Mouse (Mus musculus) cerebellum, adult 8-10 months (tissue): ENCODE data around the gene Polr2l.
A peak's percentile ranks its signal among the peaks of the same experiment; 100 is the strongest.
"Not testable (repeated sequence)": the region's sequence is repeated elsewhere in the genome, so short reads cannot be mapped to it uniquely, and the experiment has no call there.

Experiments used
- DNase-seq: peaks from one replicate; pipeline ENCODE4 v3.0.0; 2022

Gene Polr2l

GRCm38 (mm10) chr7:141446374-141446773 lies 28.6 kb downstream of the Polr2l start:
- DNase-seq = not testable (repeated sequence)

GRCm38 (mm10) chr7:141443828-141444237 lies 31.1 kb downstream of the Polr2l start, which contains the start of gene Pidd1:
TSS of gene Pidd1 (minus strand) at chr7:141444025.
- no peak for DNase-seq

GRCm38 (mm10) chr7:141443081-141443821 lies 31.7 kb downstream of the Polr2l start:
- peak; percentile 38 for DNase-seq

- no peak for DNase-seq
Observed at GRCm38 (mm10) chr7:141442199-141442598, 32.7 kb downstream of the Polr2l start.

- DNase-seq = peak; percentile 33
Observed at GRCm38 (mm10) chr7:141441460-141441859, 33.5 kb downstream of the Polr2l start.

GRCm38 (mm10) chr7:141440613-141441012 lies 34.3 kb downstream of the Polr2l start:
- peak; percentile 75 for DNase-seq

- DNase-seq = peak; percentile 45
Observed at GRCm38 (mm10) chr7:141439811-141440210, 35.1 kb downstream of the Polr2l start.

GRCm38 (mm10) chr7:141439140-141439679 lies 35.7 kb downstream of the Polr2l start:
- DNase-seq = peak; percentile 38

- DNase-seq = peak; percentile 84
Observed at GRCm38 (mm10) chr7:141438201-141438968, 36.5 kb downstream of the Polr2l start.

- DNase-seq = peak; percentile 84
Observed at GRCm38 (mm10) chr7:141437178-141438120, 37.5 kb downstream of the Polr2l start, which contains the start of gene Slc25a22. TSS of gene Slc25a22 (minus strand) at chr7:141437892.

GRCm38 (mm10) chr7:141436523-141436892 lies 38.4 kb downstream of the Polr2l start:
- DNase-seq = peak; percentile 36

- DNase-seq = peak; percentile 30
Observed at GRCm38 (mm10) chr7:141435856-141436522, 38.9 kb downstream of the Polr2l start.

GRCm38 (mm10) chr7:141435129-141435855 lies 39.6 kb downstream of the Polr2l start:
- peak; percentile 74 for DNase-seq

GRCm38 (mm10) chr7:141434464-141434863 lies 40.5 kb downstream of the Polr2l start:
- DNase-seq = peak; percentile 78

GRCm38 (mm10) chr7:141433517-141434400 lies 41.2 kb downstream of the Polr2l start:
- DNase-seq = peak; percentile 64

GRCm38 (mm10) chr7:141432741-141433516 lies 42.0 kb downstream of the Polr2l start:
- peak; percentile 93 for DNase-seq

GRCm38 (mm10) chr7:141432186-141432611 lies 42.7 kb downstream of the Polr2l start:
- peak; percentile 67 for DNase-seq

- DNase-seq = peak; percentile 50
Observed at GRCm38 (mm10) chr7:141431434-141432185, 43.3 kb downstream of the Polr2l start.
